Mouse (Mus musculus): ENCODE measurements around the gene Vmn2r34.
"Not testable (repeated sequence)": the region's sequence is repeated elsewhere in the genome, so short reads cannot be mapped to it uniquely, and the experiment has no call there.

Gene Vmn2r34

GRCm38 (mm10) chr7:7689413-7689812, at the start of gene Vmn2r34:
Gene Vmn2r34 (minus strand): TSS chr7:7689513.
- not testable (repeated sequence) for DNase-seq (ENCODE audit: low spot score)

DNA sequence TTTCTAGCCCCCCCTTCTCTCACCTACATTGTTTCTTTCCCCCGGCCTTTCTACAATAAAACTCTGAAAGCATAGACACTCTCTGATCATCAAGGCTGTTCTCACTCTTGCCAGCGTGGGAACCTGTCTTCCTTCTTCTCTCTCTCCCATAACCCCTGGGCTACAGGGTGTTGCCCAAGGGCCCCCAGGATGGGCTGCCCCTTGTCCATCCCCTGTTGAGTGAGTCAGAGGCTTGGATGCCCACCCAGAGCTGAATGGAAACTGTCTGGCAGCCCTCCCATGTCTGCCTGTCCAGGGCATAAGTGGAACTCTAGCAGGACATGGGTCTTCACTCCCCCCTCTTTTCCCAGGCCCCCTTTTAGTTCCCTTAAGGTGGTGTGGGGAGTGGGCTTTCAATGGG, 15.3 kb downstream of the Vmn2r34 start:
- DNase-seq (ENCODE audit: low spot score), result not testable (repeated sequence)

Data from embryo, embryonic 10 days (tissue).